Mouse (Mus musculus): ENCODE measurements at regions not wholly inside any gene's neighbourhood (a gene's known extent, or its start where the extent isn't known, plus 50 kb on each side); places are given as distances from the start of the nearest gene placed in this dataset.

DNA sequence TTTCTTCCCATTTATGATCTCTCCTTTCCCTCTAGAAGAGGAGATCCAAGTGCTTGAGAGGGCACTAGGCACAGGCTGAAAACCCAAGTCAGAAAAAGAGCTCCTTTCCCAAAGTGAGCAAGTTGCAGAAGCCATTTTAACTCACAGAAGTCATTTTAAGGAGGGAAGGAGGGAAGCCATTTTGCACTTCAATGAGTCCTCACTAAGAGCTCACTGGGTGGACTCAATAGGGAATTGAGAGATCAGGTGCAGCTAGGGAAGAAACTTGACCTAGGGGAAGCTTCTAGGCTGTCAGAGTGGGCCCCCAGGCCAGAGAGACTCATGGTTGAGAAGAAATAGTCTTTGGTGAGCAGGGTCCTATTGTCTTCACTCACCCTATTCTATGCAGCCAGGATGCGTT is 363.5 kb upstream of the Nrp1 start:
- TF ChIP-seq CTCF (IDR thresholded peaks at IDR 0.05; ENCODE audit: extremely low read depth, insufficient read depth, low read length), result no peak
- no peak for TF ChIP-seq POLR2A (IDR thresholded peaks at IDR 0.05; ENCODE audit: extremely low read depth, insufficient read depth, low read length)

All from cortical plate, adult 2 months (tissue).